Mouse (Mus musculus): ENCODE data around the gene Coq8a.

The Coq8a gene

DNA sequence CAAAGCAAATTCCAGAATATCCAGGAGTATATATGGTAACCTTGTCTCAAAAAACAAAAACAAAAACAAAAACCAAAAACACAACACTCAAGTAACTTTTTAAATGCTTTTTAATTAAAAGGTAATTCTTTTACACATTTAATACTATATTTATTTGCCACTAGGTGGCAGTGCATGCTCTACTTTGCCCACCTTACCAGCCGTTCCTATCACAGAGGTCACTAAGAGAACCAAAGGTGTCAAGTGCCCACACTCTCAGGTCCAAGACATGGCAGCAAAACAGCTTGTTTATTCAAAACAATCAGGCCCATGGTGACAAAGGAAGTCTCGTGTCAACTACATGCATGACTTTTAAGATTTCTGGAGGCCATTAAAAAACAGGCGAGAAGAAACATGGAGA is 24.2 kb downstream of the Coq8a start:
- DNase-seq (ENCODE audit: low spot score in 2 of 2) = no peak

DNA sequence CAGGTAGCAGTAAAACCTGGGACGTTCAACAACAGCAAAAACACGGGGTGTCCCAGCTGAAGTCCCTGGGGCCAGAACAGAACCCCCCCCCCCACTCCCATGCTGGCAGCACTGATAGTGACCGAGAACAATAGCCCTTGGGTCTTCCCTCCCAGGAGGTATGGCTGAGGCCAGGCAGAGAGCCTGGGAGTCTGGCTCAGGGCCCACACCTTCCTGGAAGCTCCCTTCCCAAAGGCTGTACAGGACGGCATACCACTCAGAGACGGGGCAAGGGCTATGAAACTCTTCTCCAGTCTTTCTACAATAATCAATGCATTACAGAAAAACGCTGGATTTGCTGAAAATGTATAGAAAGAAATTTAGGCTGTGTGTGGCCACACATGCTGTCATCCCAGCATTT is 24.7 kb downstream of the Coq8a start:
- no peak for DNase-seq (ENCODE audit: low spot score in 2 of 2)

DNA sequence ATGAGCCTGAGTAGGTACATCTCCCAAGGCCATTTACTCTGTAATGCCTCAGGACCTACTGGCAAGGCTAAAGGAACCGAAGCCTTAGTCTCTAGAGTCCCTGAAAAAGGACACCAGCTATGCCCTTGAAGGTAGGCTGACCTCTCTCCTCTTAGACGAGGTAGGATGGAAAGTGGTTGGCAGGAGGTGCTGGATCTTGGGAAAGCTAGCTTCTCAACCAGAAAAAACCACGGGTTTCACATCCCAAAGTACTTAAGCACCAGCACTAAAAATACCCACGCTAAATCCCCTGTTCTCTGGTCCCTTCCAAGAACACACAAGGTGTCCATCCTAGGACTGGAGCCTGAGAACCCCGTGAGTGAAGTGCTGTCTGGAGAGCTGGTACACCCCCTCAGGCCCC is 26.4 kb downstream of the Coq8a start:
- DNase-seq (ENCODE audit: low spot score in 2 of 2) = no peak

DNA sequence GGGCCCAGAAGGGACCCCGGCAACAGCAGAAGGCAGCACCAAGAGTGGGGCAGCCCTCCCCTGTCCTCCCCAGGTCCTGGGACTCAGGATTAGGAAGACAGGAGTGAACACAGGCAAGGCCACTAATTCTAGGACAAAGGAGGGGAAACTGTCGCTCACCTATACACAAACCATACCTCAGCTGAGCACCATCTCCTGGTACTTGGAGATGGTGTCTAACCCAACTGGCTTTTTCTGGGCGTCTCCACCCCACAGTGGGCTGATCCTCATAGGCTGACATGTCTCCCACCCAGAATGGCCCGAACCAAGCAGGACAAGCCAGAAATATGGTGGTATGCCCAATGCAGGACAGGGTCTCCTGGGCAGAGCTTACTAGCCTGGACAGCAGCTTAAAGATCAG is 26.8 kb downstream of the Coq8a start:
- DNase-seq (ENCODE audit: low spot score in 2 of 2) = no peak

DNA sequence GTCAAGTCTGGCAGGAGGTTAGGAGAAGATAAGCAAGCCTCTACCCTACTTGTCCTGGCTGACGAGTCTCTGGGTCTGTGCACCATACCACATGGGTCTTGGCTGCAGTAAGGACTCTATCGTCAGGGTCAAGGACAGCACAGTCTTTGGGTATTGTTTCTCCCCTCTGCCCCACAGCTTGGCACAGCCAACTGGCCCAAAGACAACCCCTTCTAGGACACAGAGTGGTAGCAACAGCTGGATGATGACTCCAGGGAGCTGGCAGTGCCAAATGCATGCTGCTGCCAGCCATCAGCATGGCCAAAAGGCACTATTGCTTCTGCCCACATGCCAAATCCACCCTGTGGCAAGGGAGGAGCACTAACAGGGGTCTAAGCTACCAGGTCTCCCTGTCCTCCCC is 27.5 kb downstream of the Coq8a start:
- no peak for DNase-seq (ENCODE audit: low spot score in 2 of 2)

DNA sequence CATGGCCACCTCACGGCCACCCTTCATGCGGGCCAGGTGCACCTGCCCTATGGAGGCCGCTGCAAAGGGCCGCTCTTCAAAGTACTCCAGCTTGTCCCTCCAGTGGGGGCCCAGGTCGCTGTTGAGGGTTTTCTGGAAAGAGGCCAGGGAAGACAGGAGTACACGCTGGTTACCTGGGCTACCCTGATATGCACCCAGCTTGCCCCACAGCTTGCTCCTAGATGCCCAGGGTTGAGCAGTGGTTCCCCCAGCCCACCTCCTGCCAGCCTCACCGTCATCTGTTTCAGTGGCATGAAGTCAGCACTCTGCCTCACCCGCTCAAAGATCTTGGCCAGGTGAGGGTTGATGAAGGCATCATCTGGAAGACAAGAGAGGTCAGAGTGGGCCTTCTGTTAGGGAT is 29.3 kb downstream of the Coq8a start:
- DNase-seq (ENCODE audit: low spot score in 2 of 2) = no peak

DNA sequence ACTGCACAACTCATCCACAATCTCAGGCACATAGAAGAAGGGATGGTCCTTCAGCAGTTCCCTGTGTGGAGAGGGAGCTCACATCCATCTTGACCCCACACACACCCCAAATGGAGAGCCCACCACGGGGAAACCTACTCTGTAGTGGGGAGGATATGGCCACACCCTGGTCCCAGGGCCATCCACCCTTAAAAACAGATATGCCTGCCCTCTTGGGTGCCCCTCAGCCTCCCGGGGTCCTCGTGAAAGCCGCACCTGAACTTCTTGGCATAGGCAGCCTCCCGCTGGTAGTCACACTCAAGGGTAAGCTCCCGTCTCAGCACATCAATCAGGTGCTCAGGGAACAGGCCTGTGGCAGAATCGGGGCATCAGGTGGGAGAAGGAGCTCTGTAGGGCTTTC is 30.2 kb downstream of the Coq8a start:
- no peak for DNase-seq (ENCODE audit: low spot score in 2 of 2)

DNA sequence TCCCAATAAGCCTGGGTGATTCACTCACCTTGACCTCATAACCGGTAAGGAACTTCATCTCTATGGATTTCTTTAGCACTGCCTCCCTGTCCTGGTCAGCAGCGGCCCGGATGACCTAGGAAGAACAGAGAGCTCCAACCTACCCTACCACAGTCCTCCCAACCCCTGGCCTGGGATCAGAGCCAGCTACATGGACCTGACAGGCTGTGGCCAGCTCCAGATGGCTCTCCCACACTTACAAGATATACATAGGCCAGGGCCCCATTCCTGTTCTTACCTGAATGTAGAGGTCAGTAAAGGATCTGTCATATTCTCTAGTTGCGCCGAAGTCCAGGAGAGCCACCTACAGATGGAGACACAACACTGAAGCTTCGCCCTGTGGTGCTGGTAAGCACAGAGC is 31.1 kb downstream of the Coq8a start:
- no peak for DNase-seq (ENCODE audit: low spot score in 2 of 2)

DNA sequence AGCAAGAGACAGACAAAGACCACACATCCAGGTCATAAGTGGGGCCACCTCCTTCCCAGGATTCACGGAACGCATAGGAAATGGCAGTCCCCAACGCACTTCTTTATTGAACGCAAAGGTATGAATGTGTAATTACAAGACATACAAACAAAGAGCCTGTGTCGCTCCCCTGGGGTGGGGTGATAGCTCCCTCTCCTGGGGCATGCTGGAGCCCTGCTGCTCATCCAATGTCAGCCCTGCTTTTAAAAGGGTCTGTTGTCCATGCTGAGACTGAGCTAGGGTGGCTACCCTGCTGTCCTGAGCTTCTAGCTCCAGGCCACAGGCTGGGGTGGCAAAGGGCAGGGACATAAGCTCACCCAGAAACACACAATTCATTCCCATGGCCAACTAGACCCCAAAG is 32.9 kb downstream of the Coq8a start:
- no peak for DNase-seq (ENCODE audit: low spot score in 2 of 2)

DNA sequence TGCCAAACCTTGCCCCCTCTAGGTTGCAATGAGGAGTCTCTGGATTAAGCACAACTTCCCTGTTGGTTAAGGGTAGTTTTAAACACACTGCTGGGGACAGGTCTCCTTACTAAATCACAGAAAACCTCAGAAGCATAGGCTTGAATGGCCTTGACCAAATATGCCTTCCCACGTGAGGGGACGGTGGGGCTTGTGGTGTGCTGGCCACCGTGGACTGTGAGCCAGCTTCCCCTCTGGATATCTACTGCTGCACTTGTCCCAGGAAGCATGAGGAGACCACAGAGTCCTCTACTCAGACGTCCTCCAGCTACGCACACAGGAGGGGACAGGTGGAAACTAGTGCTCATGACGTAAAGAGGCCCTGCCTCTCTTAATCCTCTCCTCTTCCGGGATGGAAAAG is 36.4 kb downstream of the Coq8a start:
- no peak for DNase-seq (ENCODE audit: low spot score in 2 of 2)

DNA sequence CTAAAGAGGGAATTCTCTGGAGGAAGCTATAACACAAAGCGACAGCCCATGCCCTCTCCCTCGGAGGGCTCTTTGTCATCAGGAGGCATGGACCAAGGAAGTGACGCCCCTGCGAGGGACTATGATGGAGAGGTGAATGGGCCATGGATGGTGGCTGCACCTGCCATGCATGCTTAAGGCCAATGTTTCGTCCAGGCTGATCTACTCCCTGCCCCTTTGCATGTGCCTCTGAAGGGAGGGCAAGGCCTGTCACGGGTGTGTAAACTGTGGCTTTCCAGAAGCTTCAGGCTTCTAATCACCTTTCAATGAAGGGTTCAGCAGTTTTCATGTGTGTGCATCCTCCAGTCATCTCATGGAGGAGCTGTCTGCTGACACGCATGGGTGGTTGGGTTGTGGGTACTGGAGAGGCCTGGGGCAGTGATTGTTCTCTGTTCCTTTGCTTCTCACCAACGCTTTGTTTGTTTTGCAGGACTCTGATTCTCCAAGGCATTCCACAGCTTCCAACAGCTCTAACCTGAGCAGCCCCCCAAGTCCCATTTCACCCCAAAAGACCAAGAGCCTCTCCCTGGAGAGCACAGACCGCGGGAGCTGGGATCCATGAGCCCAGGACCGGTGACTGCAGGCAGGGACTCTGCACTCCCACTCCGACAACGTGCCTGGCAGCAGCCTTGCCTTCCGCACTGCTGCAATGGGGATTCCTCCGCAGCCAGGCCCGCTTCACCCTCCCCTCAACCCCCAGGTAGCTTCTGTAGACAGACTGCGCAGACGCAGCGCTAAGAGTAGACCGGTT is 37.6 kb downstream of the Coq8a start:
- DNase-seq (ENCODE audit: low spot score in 2 of 2) = no peak

DNA sequence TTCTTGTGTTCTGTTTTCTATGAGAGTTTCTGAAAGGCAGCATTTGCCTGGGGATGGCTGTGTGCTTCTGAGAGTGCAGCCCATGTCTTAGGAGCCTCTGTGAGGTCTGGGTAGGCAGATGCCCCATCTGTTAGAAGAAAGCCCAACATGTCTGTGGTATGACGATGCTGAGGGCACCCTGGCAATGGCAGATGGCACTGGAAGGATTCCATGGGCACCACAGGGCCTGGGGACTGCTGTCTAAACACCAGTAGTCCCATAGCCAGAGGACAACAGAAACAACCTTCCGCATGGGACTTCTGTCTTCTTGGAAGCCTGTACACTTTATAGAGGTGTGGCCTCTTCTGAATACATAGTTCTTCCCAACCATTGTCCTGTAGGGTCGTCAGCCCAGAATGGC is 38.2 kb downstream of the Coq8a start:
- no peak for DNase-seq (ENCODE audit: low spot score in 2 of 2)

DNA sequence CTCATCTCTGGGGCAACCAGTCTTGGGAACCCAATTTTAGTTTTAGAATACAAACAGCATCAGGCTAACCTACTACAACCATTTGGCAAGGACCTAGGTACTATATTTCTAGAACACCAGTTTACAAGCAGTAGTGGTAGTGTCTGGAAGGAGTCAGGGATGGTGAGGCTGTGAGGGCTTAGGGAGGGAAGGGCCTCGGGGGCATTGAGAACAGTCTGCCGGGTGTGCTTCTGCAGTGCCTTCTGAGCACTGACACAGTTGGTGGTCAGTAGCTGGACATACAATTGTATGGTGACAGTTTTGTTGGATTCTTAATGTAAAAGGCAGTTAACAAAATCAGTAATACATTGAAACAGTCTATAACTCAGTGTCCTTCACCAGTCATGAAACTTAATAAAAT is 38.9 kb downstream of the Coq8a start:
- DNase-seq (ENCODE audit: low spot score in 2 of 2) = no peak

DNA sequence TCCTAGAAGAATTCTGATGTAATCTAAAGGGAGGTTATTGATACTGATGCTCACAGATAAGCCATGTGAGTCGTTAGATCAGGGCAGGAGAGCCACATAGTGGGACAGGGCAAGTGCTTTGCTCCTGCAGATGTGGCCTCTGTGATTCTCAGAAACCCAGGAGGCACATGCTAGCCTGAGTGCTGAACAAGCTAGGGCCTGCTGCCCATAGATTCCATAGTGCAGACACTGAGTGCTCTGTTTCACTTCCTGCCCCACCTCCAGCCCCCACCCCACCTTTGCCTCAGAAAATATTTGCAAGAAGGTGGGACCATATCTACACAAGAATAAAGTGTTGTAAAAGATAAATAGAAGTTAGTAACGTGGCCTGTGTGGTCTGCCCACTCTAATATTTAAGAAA is 40.8 kb downstream of the Coq8a start:
- no peak for DNase-seq (ENCODE audit: low spot score in 2 of 2)

DNA sequence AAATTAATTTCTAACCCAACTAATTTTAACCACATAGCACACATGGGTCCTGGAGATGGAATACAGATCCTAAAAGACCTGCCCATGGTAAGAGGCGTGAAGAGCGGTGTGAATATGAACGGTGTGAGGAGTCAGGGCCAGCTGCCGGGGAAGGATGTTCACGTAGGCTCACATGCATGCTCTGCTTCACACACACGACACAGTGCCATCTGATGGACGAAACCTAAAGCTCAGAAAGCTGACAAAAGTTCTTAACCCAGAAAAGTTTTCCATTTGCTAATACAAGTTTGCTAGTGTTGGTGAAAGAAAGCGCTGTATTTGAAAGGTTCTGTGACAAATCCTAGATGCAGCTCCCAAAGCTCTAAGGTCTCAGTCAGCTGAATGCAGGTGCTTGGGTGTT is 48.2 kb downstream of the Coq8a start:
- no peak for DNase-seq (ENCODE audit: low spot score in 2 of 2)

DNA sequence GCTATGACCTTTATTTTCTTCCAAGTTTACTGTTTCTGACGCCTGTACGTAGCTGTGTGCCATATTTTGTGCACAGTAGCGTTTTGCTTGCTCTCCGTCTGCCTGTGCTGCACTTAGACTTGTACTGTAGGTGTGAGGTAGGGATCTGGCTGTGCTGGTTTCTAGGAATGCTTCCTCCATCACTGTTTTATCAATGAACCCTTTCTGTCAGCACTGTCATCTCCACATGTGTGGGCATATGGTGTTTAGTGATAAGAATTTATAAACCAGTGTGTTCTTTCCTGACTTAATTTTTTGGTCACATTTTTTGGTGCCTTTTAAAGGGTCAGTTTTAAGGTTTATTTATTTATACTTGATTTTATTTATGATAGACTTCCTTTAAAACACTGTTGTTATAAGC is 50.8 kb downstream of the Coq8a start:
- peak in 1 of 2 experiments; percentile 2 for DNase-seq (ENCODE audit: low spot score in 2 of 2)

DNA sequence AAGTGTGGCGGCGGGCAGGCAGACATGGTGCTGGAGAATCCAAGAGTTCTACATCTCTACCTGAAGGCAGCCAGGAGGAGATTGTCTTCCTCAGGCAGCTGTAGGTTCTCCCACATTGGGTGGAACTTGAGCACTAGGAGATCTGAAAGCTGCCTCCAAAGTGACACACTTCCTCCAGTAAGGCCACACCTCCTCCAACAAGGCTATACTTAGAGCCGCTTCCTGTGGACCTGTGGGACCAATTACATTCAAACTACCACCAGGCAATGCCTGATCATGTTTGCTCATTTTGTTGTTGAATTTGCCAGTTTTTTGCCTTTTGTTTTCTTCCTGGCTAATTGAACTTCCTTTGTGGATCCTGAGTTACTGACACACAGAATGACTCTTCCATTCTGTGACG is 51.4 kb downstream of the Coq8a start:
- no peak for DNase-seq (ENCODE audit: low spot score in 2 of 2)

DNA sequence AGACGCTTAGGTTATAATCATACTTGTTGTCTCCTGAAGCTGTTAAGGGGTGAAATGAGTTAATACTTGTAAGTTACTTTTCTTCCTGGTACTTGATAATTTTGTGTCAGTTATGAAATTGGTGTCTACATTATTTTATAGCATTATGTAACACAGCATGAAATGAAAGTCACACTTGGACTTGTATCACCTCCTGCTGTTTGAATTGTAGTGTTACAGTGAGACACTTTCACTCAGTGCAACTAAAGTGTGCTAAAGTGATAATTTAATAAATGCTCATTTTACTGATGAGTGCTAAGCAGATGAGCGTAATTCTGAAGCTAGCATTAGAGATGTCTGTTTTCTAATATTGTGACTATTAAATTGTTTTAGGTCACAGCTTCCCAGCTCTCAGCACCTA is 58.4 kb downstream of the Coq8a start:
- no peak for DNase-seq (ENCODE audit: low spot score in 2 of 2)

DNA sequence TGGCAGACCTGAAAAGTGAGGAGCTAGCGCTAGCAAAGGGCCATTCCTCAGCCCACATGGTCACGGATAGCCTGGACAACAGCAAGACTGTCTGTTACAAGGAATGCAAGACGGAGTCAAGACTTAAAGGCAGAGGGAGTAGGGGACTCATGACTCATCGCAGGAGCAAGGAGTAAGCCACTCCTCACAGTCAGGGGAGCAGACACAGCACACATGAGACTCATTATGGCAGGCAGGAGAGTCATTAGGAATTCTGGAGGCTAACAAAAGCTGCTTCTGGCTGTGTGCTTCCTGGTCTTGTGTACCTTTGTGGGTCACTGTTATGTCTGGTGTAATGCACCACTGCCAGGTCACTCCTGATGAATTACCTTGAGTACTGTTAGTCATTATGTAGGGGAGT is 60.2 kb downstream of the Coq8a start:
- DNase-seq (ENCODE audit: low spot score in 2 of 2) = no peak

DNA sequence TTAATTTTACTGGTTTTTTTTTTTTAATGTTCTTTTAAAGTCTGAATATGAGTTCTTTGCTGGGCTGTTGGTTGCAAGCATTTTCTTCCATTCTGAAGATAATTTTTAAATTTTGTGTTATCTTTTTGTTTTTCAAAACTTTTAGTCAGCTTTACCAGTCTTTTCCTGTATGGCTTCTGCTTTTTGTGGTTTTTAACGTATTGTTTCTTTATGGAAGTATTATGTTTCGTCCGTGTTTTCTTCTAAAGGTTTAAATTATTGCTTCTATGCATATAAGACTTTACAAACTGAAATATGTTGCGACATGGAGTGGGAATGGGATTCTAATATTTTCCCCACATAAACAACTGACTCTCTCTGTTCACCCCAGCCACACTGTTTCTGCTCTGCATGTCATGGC is 67.2 kb downstream of the Coq8a start:
- DNase-seq (ENCODE audit: low spot score in 2 of 2) = no peak

DNA sequence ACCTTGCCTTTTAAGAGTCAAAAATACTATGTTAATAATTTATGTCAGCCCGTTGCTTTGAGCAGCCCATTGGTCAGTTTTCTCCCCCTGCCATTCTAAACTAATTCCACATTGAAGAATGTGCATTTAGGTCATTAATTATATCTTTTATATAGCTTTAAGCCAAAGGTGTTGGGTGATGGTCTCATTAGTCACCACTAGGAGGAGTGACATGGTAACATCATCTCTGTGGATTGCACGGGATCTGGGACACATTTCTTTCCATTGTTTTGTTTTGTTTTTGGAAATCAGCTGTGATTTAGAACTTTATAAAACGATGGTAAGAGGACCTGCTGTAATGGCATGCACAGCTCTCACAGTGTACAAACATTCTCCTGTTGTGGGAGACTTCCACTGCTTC is 68.0 kb downstream of the Coq8a start:
- no peak for DNase-seq (ENCODE audit: low spot score in 2 of 2)

DNA sequence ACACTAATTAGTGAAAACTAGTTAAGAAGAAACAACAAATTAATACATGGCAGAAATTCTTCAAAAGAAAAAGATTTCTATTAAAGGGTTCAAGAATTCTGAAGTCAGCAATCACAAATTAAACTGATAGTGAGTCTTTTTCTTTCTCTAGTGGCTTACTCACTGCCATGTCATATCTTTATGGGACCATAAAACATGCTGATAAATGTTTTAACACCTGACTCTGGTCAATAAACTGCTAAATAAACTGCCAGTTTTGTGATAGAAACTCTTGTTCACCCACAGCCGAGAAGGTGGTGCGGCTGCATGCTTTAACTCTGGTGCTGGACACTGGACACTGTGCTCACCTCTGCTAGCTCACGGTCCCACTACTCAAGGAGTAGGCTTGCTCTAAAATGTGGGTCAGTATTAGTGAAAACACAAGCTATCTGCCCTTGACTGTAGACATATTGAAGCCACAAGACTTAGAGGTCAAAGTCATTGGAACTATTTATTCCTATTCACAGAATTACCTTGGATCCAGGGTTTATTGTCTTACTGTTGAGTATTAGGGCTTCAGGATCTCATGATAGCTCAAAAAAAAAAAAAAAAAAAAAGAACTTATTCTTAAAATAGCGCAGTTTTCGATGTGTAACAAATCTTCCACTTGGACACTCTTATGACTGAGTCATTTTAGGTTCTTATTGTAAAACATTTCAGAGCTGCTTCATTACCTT is 71.2 kb downstream of the Coq8a start:
- DNase-seq (ENCODE audit: low spot score in 2 of 2) = no peak

DNA sequence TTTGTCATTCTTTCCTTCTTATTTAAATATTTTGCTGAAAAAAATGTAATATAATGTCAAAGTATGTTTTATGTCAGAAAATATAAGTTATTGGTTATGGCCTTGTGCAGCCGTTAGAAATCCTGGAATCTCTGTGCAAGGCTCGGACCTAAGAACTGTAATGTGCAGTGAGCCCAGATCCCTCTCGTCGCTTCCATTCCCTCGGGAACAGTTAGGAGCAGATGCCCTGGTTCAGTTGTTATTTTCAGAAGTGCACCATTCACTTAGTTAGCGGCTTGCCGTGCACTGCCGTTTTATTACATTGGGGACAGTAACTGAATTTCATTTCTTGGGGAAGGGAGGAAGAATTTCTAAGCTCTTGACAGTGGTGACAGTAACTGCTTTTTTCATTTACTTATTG is 81.2 kb downstream of the Coq8a start:
- DNase-seq (ENCODE audit: low spot score in 2 of 2) = no peak

DNA sequence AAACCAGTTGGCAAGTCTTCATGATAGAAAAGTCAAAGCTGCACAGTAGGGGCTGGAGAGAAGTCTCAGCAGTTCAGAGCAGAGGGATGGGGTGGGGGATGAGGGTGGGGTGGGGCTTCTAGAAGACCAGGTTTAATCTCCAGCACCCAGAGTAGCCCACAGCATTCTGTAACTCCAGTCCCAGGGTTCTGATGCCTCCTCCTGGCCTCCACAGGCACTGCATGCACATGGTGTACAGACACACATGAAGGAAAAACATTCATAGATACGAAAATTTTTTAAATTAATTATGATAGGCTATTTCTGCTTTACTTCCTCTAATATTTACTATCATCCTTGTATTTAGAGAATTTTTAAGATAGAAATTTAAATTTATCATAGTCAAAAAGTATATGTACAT is 82.9 kb downstream of the Coq8a start:
- no peak for DNase-seq (ENCODE audit: low spot score in 2 of 2)
